Mouse (Mus musculus) fibroblast of lung, adult 2 months (primary cell): Measurements from ENCODE around the gene Sgsh.

ENCODE experiments used
- DNase-seq: peaks from one replicate; pipeline ENCODE4 v3.0.0-alpha.2; 2011; ENCODE audit warnings: low read depth

Sgsh gene

GRCm38 (mm10) chr11:119307658-119307867 is 47.8 kb downstream of the Sgsh start, which contains the start of gene Card14:
Card14 (plus strand) TSS chr11:119307768.
- DNase-seq = no peak

- no peak for DNase-seq
Observed at GRCm38 (mm10) chr11:119306762-119307657, 48.3 kb downstream of the Sgsh start.

GRCm38 (mm10) chr11:119304904-119305712 is 50.2 kb downstream of the Sgsh start:
- DNase-seq = no peak

GRCm38 (mm10) chr11:119300986-119301385 is 54.4 kb downstream of the Sgsh start:
- no peak for DNase-seq

- peak; percentile 36 for DNase-seq
Observed at GRCm38 (mm10) chr11:119300246-119300935, 54.9 kb downstream of the Sgsh start.

- peak; percentile 93 for DNase-seq
Observed at GRCm38 (mm10) chr11:119299391-119300245, 55.7 kb downstream of the Sgsh start, which contains the start of gene Eif4a3. Eif4a3 (minus strand) TSS chr11:119300089.

- DNase-seq = no peak
Observed at GRCm38 (mm10) chr11:119298917-119299316, 56.4 kb downstream of the Sgsh start.

GRCm38 (mm10) chr11:119297996-119298395 is 57.3 kb downstream of the Sgsh start:
- no peak for DNase-seq
